Mouse (Mus musculus) ovary, postnatal 10 days (tissue): ENCODE results near the gene Msh5.
"Not testable (repeated sequence)": the region's sequence is repeated elsewhere in the genome, so short reads cannot be mapped to it uniquely, and the experiment has no call there.

Experiments used
- DNase-seq: peaks from one replicate; pipeline ENCODE4 v3.0.0; 2022; ENCODE audit warnings: low spot score

The Msh5 gene

DNA sequence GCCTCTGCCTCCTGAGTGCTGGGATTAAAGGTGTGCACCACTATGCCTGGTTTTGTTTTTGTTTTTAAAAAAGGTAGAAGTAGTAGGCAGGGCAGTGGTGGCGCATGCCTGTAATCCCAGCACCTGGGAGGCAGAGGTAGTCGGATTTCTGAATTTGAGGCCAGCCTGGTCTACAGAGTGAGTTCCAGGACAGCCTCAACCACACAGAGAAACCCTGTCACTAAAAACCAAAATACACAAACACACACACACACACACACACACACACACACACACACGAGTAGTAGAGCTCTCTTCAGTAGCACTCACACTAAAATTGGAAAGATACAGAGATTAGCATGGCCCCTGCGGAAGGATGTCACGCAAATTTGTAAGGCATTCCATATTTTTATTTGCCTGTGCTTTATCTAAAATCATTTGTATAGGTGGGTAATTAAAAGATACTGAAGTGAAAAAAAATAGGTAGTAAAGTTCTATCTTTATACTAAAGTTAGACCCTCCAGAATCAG lies 2.4 kb upstream of the Msh5 start:
- DNase-seq = no peak

DNA sequence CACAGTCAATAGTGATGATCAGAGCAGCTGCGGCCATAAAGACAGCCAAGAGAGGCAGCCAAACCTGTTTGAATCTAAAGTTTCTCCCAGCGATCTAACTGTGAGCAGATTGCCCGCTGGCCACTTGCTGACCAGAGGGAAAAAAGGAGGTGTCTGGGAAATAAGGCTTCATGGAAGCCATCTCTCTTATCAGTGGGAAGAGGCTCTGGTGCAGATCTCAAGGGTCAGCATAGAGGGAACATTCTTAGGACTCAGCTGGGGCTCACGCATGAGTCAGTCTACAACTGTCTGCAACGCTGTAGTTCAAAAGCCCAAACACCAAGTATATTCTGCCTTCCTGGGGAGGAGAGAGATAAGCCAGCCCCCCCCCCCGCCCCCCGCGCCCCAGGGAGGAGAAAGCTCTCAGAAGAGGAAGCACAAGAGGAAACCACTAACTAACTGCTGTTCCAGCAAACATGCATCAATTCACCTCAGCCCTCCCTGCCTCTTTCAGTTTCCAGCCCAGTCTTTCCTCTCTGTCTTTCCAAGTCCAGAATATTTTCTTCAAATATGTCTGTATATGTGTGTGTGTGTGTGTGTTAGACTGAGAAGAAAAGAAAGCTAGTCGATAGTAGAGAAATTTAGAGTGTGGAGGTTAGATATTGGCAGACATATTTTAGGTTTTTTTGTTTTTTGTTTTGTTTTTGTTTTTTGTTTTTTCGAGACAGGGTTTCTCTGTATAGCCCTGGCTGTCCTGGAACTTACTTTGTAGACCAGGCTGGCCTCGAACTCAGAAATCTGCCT lies 1.8 kb upstream of the Msh5 start:
- no peak for DNase-seq

- DNase-seq = no peak
These were observed 1.1 kb upstream of the Msh5 start for GRCm38 (mm10) chr17:35047688-35048087.

GRCm38 (mm10) chr17:35045807-35046680 lies 501 bp downstream of the Msh5 start:
- DNase-seq = peak; percentile 48

DNA sequence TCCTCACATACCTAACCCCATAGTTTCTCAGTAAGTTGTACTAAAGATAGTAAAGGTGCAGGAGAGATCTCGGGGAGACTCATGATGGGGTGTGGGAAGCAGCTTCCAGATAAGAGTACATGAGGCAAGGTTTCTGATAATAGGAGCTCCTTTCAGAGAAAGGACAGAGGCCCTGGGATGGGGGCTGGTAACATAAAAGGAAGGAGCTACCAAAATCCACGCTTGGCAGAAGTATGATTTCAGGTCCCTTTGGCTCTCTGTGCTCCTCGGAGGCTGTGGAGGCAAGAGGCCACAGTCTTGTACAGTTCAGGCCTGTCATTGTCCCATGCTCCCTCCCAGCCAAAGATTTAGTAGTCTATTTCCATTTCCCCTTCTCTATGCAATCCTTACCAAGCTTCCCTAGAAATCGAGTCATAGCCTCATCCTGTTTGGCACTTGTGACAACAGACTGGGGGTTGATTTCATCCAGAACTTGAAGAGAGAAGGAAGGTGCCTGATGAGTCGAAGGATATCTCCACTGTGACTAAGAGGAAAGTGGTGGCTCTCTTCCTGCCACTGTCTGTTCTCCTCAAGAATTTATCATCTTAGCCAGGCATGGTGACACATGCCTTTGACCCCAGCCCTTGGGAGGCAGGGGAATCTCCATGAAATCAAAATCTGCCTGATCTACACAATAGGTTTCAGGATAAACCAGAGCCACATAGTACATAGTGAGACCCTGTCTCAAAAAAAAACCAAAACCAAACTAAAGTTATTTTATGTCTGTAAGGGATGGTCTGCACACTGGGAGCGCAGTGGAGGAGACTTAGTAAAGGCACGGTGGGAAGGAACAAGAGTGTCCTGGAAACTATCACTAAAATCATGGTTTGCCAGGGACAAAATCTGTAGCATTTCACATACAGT lies 1.4 kb downstream of the Msh5 start:
- no peak for DNase-seq

DNA sequence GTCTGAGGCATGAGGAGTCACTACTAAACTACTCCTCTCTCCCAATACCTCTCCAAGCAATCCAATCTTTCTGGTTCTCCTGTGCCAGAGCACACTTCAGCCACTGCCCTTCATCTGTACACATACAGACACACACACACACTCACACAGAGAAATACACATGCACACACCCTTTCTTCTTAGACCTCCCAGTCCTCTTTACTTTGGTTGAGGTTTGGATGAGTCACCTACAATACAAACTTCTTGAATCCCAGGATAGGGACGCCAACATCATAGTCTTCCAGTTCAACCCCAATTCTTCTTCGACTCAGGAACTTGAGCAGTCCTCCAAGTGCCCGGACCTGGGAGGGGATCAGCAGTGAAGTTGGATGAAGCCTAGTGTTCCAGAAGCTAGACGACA lies 2.8 kb downstream of the Msh5 start:
- DNase-seq = no peak

DNA sequence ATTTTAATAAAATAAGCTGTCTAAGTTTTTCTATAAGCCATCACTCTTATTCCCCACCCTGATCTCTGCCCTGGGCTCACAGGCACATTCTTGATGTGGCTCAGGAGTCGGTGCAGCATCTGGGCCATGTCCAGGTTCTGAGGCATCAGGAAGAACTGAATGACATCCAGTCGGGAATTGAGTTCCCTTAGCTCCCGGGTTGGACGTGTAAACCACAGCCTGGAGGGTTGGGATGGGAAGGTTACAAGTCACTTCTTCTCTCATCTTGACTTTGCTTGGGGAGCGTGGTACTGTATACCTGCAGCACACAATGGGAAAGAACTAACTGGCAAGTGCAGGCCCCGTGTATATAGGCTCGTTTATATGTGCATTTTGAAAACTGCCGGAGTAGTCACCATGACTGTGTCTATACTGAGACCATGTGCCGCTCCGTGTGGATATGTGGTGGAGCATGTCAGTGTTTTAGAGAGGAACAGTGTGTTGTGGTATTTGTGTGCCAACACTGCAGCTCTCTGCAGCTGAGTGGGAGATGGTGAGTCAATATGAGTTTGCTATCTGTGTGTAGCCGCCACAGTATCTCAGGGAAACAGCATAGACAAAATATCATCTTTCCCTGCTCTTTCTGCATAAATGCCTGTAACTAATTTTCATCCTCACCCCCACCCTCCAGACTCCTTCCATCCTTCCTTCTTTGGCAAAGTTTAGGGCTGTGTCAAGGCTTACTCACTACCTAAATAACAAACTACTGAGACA lies 7.2 kb downstream of the Msh5 start:
- DNase-seq = no peak

DNA sequence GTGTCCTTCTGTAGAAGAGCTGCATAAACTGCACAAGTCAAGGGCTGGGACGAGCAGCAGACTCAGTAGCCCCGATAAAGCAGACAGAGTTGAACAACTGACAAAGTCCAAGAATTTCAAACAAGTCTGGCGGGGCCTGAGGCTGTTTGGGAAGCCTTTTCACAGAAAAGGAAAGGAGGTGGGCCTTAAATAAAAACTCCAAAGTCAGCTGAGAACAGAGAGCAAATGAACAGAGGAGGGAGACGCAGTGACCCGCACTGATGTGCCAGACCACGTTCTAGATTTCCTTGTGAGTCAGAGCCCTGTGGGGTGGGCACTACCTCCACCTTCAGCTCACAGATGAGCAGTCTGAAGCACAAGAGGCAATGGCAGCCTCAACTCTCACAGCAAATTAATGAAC lies 11.6 kb downstream of the Msh5 start:
- DNase-seq = no peak

GRCm38 (mm10) chr17:35033703-35034102 lies 12.8 kb downstream of the Msh5 start:
- DNase-seq = not testable (repeated sequence)

DNA sequence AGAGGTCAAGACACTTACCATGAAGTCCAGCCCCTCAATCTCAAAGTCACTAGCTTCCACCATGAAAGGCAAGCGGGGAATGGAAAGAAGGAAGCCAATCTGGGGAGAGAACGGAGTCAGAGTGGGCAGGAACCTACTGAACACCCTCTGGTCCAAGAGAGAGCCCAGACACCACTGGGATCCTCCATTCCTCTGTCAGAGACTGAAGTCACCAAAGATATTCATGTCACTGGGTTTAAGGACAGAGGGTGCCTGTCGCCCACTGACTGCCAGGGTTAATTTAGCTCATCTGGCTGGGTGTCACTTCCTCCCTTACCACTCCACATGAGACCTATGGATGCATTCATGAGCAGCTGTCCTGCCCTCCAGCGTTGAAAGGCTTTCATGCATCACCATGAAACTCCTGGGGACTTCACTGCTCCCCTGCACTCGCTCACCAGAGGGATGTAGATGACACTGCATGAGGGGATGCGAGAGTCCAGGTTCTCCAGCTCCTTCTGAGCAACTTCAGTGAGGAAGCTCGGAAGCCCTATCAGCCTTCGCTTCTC lies 14.1 kb downstream of the Msh5 start:
- DNase-seq = no peak

GRCm38 (mm10) chr17:35031880-35032279 lies 14.7 kb downstream of the Msh5 start:
- no peak for DNase-seq

GRCm38 (mm10) chr17:35031272-35031671 lies 15.3 kb downstream of the Msh5 start:
- DNase-seq = no peak

GRCm38 (mm10) chr17:35029691-35030532 lies 16.6 kb downstream of the Msh5 start:
- no peak for DNase-seq

- no peak for DNase-seq
These were observed 18.2 kb downstream of the Msh5 start for GRCm38 (mm10) chr17:35028315-35028714.

GRCm38 (mm10) chr17:35027277-35028068 lies 19.1 kb downstream of the Msh5 start, which contains the start of gene Sapcd1:
Gene Sapcd1, minus strand, starts transcription at chr17:35028016.
- DNase-seq = no peak

GRCm38 (mm10) chr17:35026206-35026605 lies 20.3 kb downstream of the Msh5 start:
- no peak for DNase-seq

GRCm38 (mm10) chr17:35024691-35025488 lies 21.7 kb downstream of the Msh5 start:
- no peak for DNase-seq

DNA sequence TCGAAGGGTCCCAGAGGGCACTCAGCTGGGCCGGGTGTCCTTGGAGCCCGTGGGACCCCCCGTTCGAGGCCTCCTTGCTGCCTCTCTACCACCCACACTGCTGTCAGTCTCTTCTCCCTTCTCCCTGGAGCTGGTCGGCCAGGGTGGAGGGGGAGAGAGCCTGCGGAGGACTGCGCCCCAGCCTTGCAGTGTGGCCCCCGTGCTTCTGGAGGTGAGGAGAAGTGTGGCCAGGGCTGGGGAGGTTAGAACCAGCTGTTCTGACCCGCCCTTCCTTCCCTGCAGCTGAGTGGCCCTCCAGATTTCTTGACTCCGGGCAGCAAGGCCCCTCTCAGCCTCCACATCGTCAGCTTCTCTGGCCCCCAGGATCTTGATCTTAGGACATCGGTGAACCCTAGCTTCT lies 22.3 kb downstream of the Msh5 start:
- no peak for DNase-seq
